Mouse (Mus musculus) cerebellum, adult 9-10 months (tissue): Measurements from ENCODE around the gene Dennd5b.
"Not testable (repeated sequence)": the region's sequence is repeated elsewhere in the genome, so short reads cannot be mapped to it uniquely, and the experiment has no call there.

Experiments
- DNase-seq: peaks from one replicate; pipeline ENCODE4 v3.0.0; 2022

The Dennd5b gene

DNA sequence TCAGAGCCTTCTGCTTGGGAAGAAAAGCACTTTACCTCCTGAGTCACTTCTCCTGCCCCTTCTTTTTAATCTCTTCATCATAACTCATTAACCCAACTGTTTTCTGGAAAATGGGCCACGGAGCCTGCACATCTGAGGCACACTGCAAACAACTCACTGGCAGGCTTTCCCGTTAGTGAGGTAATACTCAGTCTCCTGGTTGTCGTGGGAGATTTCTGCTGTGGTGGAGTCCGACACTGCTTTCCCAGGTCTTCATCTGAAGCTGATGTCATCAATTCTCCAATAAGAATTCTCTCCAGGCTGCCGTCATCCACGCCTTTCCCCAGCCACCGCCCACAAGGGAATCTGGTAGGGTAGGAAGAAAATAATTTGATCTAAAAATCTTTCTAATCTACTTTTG, 96.5 kb downstream of the Dennd5b start:
- no peak for DNase-seq

DNA sequence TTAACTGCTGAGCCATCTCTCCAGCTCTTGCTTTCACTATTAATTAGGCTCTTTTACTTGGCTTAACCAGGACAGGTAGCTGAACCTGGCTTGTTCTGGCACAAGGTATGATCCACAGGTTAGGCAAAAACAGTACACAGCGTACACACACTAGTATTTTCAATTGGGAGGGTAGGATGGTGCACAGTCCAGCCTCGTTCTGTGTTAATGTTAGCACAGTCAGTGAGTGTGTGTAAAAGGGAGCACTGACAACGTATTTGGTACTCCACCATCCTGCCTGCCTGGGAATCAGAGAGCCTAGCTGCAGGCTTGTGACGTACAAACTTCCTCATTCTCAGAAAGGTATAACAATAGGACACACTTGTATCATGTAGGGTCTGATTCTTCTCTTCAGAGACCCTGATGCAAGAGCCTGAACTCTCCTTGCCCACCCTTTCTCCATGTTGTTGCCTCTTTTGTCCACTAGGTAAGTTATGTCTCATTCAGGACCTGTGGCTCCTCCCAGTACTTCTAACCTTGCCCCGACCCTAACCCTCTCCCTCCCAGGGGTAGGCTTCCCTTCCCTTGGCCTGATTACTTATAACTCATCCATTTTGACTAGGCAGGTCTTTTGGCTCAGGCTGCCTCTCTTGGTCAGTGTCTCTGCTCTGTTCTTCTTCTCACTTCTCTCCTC, 107.0 kb downstream of the Dennd5b start:
- no peak for DNase-seq

DNA sequence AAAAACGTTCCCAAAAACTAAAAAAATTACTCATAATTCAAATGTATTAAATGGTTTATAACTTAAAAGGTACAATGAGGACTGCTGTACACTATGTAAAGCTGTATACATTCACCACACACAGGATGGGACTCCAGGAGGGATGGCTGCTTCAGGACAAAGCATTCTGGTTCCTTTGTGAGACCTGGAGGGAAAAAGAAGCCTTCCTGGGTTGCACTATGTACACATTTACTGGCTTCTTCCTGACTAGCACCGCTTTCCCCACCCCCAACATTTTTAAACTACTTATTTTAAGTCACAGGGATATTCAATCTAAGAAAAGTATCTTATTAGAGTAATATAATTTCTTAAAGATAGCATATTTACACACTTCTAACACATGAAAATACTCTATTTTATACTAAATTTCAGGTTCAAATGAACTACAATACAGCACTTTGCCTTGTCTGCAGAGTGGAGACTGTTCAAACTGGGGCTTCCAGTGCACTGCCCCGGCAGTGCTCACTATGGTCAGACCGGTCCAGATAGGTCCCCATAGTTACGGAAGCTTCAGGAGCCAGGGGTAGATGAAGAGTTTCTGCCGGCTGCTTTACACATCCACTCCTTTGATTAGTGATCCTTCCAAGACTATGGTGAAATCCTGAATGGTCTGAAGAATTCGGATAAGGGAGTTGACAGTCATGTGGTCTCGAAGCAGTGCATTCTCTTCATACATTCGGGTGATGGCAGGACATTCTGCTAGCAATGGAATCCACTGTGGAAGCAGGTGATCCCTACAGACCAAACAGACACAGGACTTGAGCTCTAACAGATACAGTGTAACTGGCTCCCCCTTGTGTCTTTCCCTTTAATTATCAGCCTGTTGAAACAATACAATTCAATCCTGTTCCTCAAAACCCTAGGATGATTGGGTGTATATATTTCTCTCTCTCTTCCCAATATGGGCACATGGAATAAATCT, 108.1 kb downstream of the Dennd5b start:
- DNase-seq, result peak; percentile 26

DNA sequence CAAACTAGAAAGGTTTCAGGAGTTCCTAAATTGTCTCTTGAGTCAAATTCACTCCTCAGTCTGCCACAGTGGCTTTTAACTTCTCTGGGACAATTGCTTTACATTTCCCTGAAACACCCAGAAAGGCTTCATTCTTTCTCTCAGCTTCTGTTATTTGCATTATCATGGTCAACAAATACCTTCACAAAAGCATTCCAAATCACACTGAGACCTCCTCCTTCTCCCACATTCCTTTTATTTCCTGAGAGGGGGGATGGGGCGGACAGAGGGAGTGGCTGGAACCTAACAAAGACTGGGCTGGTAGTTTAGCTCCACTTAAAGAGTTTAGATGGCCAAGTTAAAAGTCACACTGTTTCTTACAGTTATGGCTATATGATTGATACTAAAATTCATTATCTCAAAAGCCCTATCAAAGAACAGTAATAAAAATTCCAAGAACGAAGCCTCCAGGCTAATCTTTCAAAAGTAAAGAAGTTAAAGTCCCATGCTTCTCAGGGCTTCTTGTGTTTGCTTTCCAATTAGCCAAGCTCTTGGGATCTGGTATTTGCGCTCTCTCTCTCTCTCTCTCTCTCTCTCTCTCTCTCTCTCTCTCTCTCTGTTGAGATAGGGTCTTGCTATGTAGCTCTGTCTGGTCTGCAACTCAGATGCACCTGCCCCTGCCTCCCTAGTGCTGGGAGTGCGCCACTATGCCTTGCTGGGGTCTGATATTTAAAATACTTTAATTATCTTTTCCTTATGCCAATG, 108.9 kb downstream of the Dennd5b start:
- no peak for DNase-seq

DNA sequence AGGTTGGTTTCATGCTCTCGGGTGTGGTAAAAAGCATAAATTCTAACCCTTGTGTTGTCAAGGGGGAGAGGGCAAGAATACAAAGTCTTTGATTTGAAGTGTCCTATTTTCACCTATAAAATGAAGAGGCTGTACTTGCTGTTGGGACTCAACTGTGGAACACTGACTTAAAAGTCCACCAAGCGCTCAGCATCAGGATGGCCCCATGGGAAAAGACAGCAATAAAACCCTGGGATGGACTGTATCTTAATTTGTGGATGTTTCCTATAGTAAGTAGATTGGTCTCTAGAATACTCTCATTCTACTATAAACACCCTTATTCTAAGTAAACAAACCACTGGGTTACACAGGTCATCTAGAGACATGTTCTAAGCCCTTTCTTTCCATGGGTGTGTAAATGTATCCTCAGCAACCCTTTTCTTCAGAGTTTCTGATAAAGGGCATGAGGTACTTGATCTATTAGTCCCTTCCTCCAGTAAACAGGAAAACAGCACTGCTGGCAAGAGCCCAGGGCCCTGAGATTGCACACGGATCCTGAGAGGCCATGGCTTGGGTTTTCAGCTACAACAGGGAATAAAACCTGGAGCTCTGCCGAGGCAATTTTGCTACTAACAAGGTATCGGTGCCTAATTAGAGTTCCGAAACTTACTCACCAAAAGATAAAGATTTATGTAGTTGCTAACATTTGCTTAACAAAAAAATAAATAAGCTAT, 109.7 kb downstream of the Dennd5b start:
- no peak for DNase-seq

DNA sequence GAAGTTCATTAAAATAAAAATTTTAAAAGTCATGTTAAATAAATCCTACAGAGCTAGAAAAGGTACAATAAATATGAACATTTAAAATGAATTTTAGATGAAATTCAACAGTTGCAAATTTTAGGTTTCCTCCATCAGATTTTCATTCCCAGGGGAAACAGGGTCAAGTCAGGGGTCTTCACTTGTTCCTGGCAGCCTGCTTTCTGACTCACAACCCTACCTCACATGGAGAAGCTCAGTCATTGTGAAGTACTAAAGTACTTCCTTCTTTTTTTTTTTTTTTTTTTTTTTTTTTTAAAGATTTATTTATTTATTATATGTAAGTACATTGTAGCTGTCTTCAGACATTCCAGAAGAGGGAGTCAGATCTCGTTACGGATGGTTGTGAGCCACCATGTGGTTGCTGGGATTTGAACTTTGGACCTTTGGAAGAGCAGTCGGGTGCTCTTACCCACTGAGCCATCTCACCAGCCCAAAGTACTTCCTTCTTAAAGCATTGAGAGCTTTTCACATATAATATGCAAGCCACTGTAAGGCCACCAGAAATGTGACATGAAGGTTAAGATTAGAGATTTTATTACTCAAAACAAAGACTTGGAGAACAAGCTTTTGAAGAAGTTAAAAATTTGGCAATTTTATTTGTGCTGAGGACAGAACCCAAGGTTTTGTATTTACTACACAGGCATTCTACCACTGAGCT, 111.5 kb downstream of the Dennd5b start:
- not testable (repeated sequence) for DNase-seq

DNA sequence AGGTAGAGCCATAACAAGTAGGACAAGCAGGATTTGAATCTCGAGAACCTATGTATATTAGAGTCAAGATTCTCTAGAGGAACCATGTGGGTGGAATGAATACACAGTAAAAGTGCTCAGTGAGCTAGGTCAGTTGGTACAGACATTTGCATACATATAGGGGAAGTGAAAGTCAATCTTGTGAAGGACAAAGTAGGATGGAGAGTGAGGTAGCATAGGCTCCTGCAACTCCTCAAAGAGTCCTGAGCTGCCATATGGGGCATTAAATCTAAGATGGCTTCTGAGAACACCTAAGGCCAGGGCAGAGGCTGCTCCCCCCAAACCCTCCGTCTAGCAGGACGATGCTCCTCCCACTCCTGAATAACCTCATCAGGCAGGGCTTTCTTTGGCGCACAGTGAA, 115.5 kb downstream of the Dennd5b start:
- no peak for DNase-seq

DNA sequence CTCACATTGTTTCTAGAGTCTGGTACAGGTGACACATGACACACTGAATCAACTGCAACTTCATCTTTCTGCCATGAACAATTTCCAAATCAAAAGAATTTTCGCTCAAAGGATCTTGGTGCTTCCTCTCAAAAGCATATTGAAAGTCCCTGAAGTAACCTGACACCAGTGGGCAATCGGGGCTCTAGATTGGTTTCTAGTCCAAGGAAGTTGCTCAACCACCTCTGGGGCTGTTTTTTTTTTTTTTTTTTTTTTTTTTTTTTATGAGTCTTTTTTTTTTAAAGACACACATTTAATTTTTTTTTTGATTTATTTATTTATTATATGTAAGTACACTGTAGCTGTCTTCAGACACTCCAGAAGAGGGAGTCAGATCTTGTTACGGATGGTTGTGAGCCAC, 121.0 kb downstream of the Dennd5b start:
- DNase-seq, result no peak

DNA sequence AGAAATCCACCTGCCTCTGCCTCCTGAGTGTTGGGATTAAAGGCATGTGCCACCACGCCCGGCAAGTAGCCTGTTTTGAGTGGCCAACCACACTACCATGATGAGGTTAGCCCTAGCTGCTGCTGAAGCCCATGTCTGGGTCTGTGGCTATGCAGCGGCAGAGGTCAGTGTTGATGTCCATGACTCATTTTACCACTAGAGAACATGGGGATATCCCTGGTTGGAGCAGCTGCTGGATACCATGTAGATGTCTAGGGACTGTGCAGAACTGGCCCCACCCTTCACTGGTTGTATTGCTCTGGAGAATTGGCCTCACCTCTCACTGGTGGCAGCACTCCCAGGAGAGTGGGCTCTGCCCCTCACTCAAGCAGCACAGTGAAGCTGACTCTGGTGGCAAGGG, 126.4 kb downstream of the Dennd5b start:
- DNase-seq, result no peak

DNA sequence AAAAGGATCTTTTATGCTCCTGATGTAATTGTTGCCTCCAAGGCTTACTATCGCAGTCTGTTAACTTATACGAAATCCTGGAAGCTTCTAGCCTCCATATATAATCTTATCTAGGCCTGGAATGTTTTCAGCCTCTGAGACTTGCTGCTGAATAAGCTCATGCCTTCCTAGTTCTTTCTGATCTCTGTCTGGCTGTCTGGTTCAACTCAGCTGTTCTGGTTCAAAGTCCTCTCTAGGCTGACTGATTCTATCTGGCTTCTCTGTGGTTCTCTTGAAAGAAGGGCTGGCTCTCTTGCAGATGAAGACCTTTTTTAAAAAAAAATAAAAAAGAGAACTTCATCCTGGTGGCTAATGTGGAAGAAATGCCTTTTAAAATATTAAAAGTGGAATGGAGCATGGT, 128.6 kb downstream of the Dennd5b start:
- DNase-seq, result no peak

DNA sequence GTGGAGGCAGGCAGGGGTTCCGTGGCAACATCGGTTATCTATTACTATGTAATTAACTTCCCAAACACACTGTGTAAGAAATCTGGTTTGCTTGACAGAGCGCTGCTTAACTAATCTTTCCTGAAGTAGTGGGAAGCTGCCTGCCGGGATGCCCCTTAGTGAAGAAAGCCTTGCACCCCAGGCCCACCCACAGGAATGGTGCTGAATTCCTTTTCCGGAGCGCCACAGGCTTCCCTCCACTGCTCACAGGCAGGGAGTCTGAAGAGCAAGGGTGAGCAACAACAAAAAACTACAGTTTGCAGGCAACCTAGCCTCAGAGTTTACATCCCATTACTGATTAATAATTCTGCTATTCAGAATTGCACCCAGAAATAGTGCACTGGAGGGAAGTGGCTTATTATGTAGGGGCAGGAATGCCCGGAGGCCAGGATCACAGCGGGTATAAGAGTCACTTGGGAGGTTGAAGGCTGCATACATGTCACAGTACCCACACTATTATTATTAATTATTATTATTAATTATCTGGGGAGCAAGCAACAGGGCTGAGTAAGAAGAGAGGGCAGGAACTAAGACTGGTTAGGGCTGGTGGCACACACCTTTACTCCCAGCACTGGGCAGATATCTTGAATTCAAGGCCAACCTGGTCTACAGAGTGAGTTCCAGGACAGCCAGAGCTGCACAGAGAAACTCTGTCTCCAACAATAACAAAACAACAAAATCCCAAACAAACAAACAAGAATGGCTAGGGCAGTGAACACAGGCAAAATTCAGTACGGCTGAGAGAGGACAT, 129.2 kb downstream of the Dennd5b start:
- no peak for DNase-seq

DNA sequence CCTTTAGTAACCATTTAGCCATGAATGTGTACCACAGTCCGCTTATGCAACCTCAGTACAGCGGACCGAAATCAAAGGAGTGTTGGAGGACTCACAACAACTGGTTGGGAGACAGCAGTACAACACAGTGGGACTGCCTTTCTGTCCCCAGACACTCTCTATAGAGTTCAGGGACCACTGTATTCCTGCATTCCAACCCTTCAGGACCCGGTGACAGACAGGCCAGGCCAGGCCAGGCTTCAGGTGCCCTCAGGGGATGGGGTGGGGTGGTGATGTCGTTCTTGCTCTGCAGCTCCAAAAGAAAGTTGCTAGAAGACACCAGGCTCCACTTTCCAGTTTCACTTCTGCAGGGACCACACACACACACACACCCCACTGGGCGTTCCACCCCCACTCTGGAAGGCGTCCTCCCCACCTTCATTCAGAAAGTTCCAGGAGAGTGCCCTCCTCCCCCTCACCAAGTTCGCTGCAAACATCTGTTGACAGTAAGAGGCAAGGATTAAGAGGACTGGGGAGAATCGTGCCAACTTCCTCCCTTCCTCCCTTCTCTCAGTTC, 130.0 kb downstream of the Dennd5b start:
- no peak for DNase-seq

DNA sequence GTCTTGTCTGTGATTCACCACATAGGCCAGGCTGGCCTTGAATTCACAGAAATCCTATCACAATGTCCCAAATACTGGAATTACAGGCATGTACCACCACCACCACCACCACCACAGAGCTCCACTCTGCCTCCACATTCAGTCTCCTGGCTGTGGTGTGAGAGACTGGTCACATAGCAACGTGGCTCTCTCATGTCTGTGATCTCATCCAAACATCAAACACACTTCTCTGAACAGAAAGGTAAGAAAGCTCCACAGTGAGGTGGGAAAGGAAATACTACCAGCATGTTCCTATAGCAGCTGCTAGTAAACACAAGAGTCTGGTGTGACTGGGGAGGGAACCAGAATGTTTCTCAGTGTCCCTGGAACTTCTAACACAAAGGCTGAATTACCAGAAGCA, 140.2 kb downstream of the Dennd5b start:
- no peak for DNase-seq

DNA sequence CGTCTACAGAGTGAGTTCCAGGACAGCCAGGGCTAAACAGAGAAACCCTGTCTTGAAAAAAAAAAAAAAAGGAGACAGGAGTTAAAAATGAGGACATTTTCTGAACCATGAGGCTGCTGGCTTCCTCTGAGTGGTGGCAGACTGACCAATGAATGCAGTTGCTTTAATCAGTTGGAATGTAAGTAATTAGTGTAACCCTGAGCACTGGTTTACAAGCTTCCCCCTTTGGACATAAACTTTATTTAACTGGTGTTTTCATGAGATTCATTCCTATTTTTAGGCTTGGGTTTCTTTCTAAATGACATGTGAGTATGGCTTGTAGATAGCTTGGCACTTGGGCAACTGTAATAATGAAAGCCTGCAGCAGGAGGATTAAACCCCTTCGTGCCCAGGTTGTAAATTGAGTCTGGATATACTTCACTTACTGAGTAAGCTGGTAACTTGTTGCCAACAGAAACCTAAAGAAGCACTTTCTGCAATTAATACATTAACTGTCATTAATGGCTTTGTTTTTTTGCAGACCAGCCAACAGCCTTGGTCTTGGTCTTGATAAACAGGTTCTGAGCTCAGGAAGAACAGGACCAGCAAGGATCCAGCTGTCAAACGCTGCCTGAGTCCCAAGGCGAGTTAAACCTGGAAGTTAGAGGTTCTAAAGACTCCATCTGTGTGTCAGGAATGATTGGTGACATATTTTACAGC, 141.8 kb downstream of the Dennd5b start:
- no peak for DNase-seq

DNA sequence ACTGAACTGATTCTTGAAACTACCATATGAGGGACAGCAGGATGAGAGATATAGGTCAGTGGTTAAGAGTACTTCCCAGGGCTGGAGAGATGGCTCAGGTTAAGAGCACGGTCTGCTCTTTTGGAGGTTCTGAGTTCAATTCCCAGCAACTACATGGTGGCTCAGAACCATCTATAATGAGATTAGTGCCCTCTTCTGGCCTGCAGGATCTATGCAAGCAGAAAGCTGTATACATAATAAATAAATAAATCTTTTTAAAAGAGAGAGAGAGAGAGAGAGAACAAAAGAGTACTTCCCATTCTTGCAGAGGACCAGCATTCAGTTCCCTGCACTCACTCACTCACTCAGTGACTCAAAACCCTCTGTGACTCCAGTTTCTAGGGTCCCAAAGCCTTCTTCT, 142.8 kb downstream of the Dennd5b start:
- no peak for DNase-seq

DNA sequence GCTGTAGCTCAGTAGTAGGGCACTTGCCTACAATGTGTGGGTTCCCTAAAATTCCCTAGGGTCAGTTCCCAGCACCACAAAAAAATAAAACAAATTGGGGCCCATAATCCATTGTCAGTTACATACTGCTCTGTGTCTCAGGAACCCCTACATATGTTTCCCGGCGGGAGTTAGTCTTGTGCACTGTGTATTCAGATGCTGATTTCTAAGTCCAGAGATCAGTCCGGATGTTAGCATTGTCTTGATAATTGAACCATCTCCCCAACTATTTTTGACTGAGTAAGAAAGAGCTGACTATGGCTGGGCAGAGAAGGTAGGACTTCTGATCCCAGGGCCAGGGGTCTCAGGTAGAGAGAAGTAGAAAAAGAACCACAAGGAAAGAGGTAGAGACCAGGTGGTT, 144.4 kb downstream of the Dennd5b start:
- no peak for DNase-seq

DNA sequence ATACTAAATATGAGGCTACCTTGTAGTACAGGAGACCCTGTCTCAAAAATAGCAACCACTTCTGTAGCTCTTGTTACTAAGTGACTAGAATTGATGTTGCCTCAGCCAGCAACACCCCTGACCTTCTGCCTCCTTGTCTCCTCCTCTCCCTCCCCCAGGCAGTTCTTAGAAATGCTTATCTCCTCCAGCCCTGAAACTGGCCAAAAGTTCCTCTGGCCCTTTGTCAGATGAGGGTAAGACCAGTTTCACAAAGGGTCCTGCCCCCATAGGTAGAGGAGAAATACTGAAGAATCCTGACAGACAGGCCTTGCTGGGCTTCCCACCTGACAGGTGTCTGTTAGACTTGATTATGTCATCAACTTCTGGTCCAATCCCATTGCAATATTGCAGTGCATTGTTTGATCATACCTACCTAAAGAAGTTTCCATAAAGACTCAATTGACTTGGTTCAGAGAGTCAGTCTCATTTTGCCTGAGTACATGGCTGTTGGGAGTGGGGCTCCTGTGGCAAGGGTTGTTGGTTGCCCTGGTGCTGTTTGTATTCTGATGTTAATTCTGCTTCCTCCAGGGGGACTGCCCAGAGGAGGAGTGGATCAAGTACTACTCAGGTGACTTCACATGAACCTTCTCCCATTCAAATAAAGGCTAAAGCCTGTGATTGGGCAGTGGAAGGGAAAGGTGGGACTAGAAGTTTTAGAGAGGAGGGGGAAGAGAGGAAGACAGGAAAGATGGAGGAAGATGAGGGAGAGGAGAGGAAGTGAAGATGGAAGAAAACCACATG, 145.6 kb downstream of the Dennd5b start:
- no peak for DNase-seq

DNA sequence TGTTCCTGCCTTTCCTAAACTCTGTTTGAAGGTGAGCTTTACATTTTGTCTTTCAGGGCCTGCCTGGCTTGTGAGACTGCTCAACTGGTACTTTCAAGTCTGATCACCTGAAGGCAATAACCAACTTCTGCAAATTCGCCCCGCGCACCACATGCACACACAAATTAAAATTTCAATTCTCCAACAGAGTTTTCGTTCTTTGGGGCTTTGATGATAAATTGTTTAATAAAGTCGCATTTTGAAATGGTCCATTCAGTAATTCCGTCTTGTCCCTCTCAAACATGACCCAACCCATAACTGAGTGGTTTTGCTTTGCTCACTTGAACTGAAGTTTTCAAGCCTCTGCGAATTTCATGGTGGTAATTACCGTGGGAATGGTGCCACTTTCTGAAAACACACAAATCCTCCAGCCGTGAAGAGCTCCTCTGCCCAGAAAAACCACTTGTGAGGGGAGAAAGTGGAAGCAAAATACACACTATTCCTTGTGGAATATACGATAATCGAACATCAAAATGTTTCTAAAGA, 154.5 kb downstream of the Dennd5b start:
- no peak for DNase-seq

DNA sequence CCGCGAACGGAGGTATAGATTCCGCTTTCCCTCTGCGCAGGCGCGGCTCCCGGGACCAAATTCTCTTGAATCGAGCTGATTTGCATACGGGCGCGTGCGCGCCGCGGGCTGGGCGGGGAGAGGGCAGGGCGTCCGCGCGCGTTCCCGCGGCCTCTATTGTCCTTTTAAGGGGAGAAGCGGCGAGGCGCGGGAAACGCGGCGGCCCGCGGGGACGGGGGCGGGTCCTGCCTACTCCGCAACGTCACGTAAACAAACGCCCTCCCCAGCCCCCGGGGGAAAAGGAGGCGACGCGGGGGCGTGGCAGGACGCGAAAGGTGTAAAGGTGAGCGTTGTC, 155.1 kb downstream of the Dennd5b start, which contains the start of gene Sinhcaf:
Sinhcaf (minus strand) TSS at position 59 of the 334 bp plus-strand sequence.
- peak; percentile 98 for DNase-seq
